Mouse (Mus musculus): ENCODE measurements around the gene Carnmt1.

- no peak for TF ChIP-seq CTCF (IDR thresholded peaks at IDR 0.05; ENCODE audit: extremely low read depth, insufficient read depth, insufficient read length, insufficient replicate concordance)
- no peak; the same call in 1 of the 2 replicates for TF ChIP-seq POLR2A (IDR thresholded peaks at IDR 0.05; ENCODE audit: low read depth, low read length)
These were observed at the start of gene Carnmt1 for GRCm38 (mm10) chr19:18670608-18671007.
